Mouse (Mus musculus): ENCODE measurements around the gene Mecom. TPM values are rescaled to one million over a fixed set of nuclear protein-coding genes. Genes with fewer than 3 reads are reported as not detected.

Gene Mecom
- total and polyA plus RNA-seq, 3 experiments, result not detected

DNA sequence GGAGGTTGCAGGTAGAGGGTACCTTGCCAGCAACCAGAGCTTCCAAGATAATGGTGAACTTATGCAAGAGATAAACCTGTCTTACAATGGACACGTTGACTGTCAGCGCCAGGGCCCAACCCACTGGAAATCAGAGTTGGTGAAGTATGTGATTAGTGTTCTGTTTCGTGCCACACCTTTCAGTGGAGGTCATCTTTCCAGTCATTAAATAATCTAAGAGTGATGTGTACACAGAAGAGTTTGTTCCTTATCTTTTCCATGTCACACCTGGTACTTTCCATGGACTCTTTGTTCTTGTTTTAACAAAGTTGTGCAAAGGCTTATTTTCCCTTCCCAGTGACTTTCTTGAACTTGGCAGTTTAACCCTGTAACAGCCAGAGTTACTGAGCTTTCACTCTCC, 374.0 kb downstream of the Mecom start:
- in situ Hi-C loops (cut with MboI; ENCODE audit: low pct_ligation_motif_present, low pct_unique_long_range_greater_than_20kb, low sequenced_read_pairs), result no loop called here
- H3K4me2 ChIP-seq (ENCODE audit: insufficient read depth, low read depth, poor library complexity, severe bottlenecking), result no peak overlapping the region
- no peaks in the 10 kb centered on the region for H3K27me3 ChIP-seq (replicated peaks)
- no peaks in the 10 kb centered on the region for H3K79me2 ChIP-seq (replicated peaks; ENCODE audit: control insufficient read depth, extremely low read depth, insufficient read depth, poor library complexity, severe bottlenecking)
- no peak overlapping the region for H3K9ac ChIP-seq (ENCODE audit: insufficient read depth, low read depth)
- TF ChIP-seq USF1 (IDR thresholded peaks at IDR 0.05; ENCODE audit: low read depth, low read length), result no peak
- no peak for TF ChIP-seq IRF4 (IDR thresholded peaks at IDR 0.05; ENCODE audit: low read depth, low read length)
- no peak for TF ChIP-seq ZMIZ1 (IDR thresholded peaks at IDR 0.05; ENCODE audit: low read depth, low read length)
- TF ChIP-seq TBP (conservative IDR thresholded peaks at IDR 0.05; ENCODE audit: low read depth, low read length), result no peak
- TF ChIP-seq MAFK (IDR thresholded peaks at IDR 0.05; ENCODE audit: insufficient replicate concordance, low read length), result no peak
- TF ChIP-seq KAT2A (IDR thresholded peaks at IDR 0.05; ENCODE audit: insufficient replicate concordance, low read length), result no peak
- no peak for TF ChIP-seq UBTF (IDR thresholded peaks at IDR 0.05; ENCODE audit: low read depth, low read length)
- no peak for TF ChIP-seq RCOR1 (conservative IDR thresholded peaks at IDR 0.05; ENCODE audit: low read depth, low read length)
- no peak for TF ChIP-seq TCF12 (IDR thresholded peaks at IDR 0.05; ENCODE audit: low read depth, low read length)
- no peak for TF ChIP-seq E2F4 (IDR thresholded peaks at IDR 0.05; ENCODE audit: insufficient replicate concordance, low read depth, low read length)
- no peak for TF ChIP-seq PAX5 (IDR thresholded peaks at IDR 0.05; ENCODE audit: low read length)
- no peak for TF ChIP-seq MXI1 (IDR thresholded peaks at IDR 0.05; ENCODE audit: low read depth, low read length)
- no peak overlapping the region for H3K4me3 ChIP-seq (replicated peaks in 1 of 3; ENCODE audit: low read depth in 2 of 3, low read length in 2 of 3, poor library complexity in 1 of 3)
- no peak for DNase-seq (ENCODE audit: extremely low read depth)
- no peaks in the 10 kb centered on the region for H3K9me3 ChIP-seq (replicated peaks; ENCODE audit: low read length)
- peaks cover 0 to 6% of the 10 kb centered on the region in 2 experiments; a peak in 1 of 4 replicates for H3K4me1 ChIP-seq (ENCODE audit: control insufficient read depth in 1 of 2, insufficient read depth in 2 of 2)
- dilution Hi-C loops (cut with MboI; ENCODE audit: extremely low pct_ligation_motif_present, extremely low pct_unique_long_range_greater_than_20kb, low sequenced_read_pairs), result no loop called here
- H3K36me3 ChIP-seq (replicated peaks in 1 of 2; ENCODE audit: control insufficient read depth in 1 of 2, insufficient read depth in 1 of 2, low read length in 1 of 2), result no peaks in the 10 kb centered on the region
- H3K27ac ChIP-seq (ENCODE audit: insufficient read depth, low read depth), result no peak overlapping the region

GRCm38 (mm10) chr3:30168396-30169186, 379.2 kb downstream of the Mecom start:
- Histone ChIP-seq H3K4me2 (ENCODE audit: insufficient read depth, low read depth, poor library complexity, severe bottlenecking) (no peak overlapping the region), H3K27ac (ENCODE audit: insufficient read depth, low read depth) (no peak overlapping the region), H3K79me2 (replicated peaks; ENCODE audit: control insufficient read depth, extremely low read depth, insufficient read depth, poor library complexity, severe bottlenecking) (no peaks in the 10 kb centered on the region), H3K9ac (ENCODE audit: insufficient read depth, low read depth) (no peak overlapping the region), H3K4me1 (ENCODE audit: control insufficient read depth in 1 of 2, insufficient read depth in 2 of 2) (no peaks in the 10 kb centered on the region), H3K27me3 (replicated peaks) (no peaks in the 10 kb centered on the region), H3K4me3 (replicated peaks in 1 of 3; ENCODE audit: low read depth in 2 of 3, low read length in 2 of 3, poor library complexity in 1 of 3) (no peak overlapping the region), H3K36me3 (replicated peaks in 1 of 2; ENCODE audit: control insufficient read depth in 1 of 2, insufficient read depth in 1 of 2, low read length in 1 of 2) (no peaks in the 10 kb centered on the region), H3K9me3 (replicated peaks; ENCODE audit: low read length) (no peaks in the 10 kb centered on the region)
- no peak for DNase-seq (ENCODE audit: extremely low read depth)
- in situ Hi-C loops (cut with MboI; ENCODE audit: low pct_ligation_motif_present, low pct_unique_long_range_greater_than_20kb, low sequenced_read_pairs) (no loop called here), dilution Hi-C loops (cut with MboI; ENCODE audit: extremely low pct_ligation_motif_present, extremely low pct_unique_long_range_greater_than_20kb, low sequenced_read_pairs) (no loop called here)
- TF ChIP-seq MAFK (IDR thresholded peaks at IDR 0.05; ENCODE audit: insufficient replicate concordance, low read length), result no peak
- TF ChIP-seq TBP (conservative IDR thresholded peaks at IDR 0.05; ENCODE audit: low read depth, low read length), result no peak
- no peak for TF ChIP-seq EP300 (IDR thresholded peaks at IDR 0.05; ENCODE audit: low read length)
- TF ChIP-seq ETS1 (conservative IDR thresholded peaks at IDR 0.05; ENCODE audit: low read depth, low read length), result no peak
- no peak for TF ChIP-seq MYC (IDR thresholded peaks at IDR 0.05; ENCODE audit: low read depth, low read length)
- TF ChIP-seq ZMIZ1 (IDR thresholded peaks at IDR 0.05; ENCODE audit: low read depth, low read length), result no peak
- TF ChIP-seq MEF2A (IDR thresholded peaks at IDR 0.05; ENCODE audit: borderline replicate concordance, low read depth, low read length), result no peak
- no peak for TF ChIP-seq RCOR1 (conservative IDR thresholded peaks at IDR 0.05; ENCODE audit: low read depth, low read length)
- TF ChIP-seq USF1 (IDR thresholded peaks at IDR 0.05; ENCODE audit: low read depth, low read length), result no peak

All from CH12.LX (cell line).